Mouse (Mus musculus) C2C12 (cell line): ENCODE results near the gene Pax7.

Experiments
- CTCF ChIP-seq: IDR thresholded peaks from one replicate; pipeline ENCODE4 v1.5.1; 2011; ENCODE audit not compliant: control insufficient read depth, insufficient read depth, insufficient read length
- MYOG ChIP-seq: IDR thresholded peaks from one replicate; pipeline ENCODE4 v1.6.1; 2011; ENCODE audit not compliant: control insufficient read depth, insufficient read length; ENCODE audit errors: extremely low read depth

- TF ChIP-seq MYOG (no peak), CTCF (no peak)
Measured at GRCm38 (mm10) chr4:139689627-139690269, 143.6 kb downstream of the Pax7 start.
